Mouse (Mus musculus) heart, adult 2 months (tissue): ENCODE measurements at regions not wholly inside any gene's neighbourhood (a gene's known extent, or its start where the extent isn't known, plus 50 kb on each side); places are given as distances from the start of the nearest gene placed in this dataset.

Experiments used
- EP300 ChIP-seq: fragments of 200-500 bp; IDR thresholded peaks from 2 replicates; pipeline ENCODE4 v1.6.1; 2011; ENCODE audit warnings: low read depth, low read length, control low read depth; ENCODE audit not compliant: insufficient read depth
- POLR2A ChIP-seq: fragments of 200-500 bp; IDR thresholded peaks from 2 replicates; pipeline ENCODE4 v1.6.1; 2011; ENCODE audit warnings: mild to moderate bottlenecking, low read depth, low read length, control low read depth; ENCODE audit not compliant: insufficient read depth

DNA sequence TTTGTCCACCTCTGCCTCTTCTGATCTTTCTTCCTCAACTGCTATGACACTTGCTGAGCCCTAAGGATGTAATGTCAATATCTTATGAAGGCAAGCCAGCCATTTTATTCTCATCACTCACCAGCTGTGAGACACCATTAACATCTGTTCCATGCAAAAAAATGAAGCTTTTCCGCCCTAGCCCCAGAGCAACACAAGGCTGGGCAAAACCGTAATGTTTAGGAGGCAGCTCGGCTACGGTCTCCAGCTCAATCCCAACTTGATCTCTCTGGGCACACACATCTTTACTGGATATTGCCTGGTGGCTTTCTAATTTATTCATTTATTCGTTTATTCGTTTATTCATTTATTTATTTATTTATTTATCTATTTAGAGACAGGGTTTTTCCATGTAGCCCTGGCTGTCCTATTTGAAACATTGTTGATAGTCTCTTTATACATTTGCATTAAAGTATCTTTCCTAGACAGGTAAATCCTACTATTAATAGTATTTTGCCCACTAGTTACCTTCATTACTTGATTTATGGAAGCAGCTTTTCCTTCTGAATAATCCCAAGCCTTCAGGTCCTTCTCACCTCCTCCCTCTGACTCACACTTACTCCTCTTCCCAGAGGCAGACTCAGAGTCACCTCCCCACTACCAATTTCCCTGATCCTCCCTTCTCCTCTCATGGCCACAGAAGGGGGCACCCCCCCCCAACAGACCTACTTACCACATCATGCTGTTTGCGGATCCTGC, 99.9 kb upstream of the Cpm start:
- no peak for TF ChIP-seq POLR2A
- no peak for TF ChIP-seq EP300
